Mouse (Mus musculus): ENCODE results near the gene Mxd1. TPM values are rescaled to one million over a fixed set of nuclear protein-coding genes. Genes with fewer than 3 reads are reported as not detected.
A peak's percentile ranks its signal among the peaks of the same experiment; 100 is the strongest.

The Mxd1 gene
- polyA plus RNA-seq, 1 experiment from 2014 or later, result 22.0 TPM

DNA sequence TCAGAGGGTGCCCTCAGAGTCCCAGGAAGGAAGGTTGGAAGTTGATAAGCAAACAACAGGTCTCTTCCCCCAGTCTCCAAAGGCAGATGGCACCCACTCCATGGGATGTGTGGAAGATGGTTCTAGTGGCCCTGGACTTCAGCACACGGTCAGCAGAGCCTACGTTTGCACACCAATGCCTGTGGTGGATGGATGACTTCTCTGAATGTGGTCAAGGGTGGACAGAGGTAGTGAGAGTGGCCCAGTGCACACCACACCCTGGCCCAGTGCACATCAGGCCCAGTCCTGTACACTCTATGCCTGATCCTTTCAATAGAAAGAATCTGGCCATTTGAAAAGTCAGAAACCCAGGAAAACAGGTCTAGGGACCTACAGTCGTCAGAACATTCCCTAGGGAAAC is 10.5 kb downstream of the Mxd1 start:
- H3K27ac ChIP-seq (ENCODE audit: low read depth), result no peak overlapping the region
- no peak overlapping the region for H3K9ac ChIP-seq (replicated peaks)
- no peaks in the 10 kb centered on the region for H3K9me3 ChIP-seq (ENCODE audit: low read length)
- no peak overlapping the region for H3K4me2 ChIP-seq (ENCODE audit: low read depth, low read length)
- DNase-seq (no peak), ATAC-seq (no peak)
- WGBS (ENCODE audit: insufficient replicate concordance), result 89% methylated on average over 3 of the region's 3 CpGs
- peaks cover 77% of the 10 kb centered on the region for H3K36me3 ChIP-seq (replicated peaks; ENCODE audit: insufficient read depth, low read length)
- no peak overlapping the region for H3K4me3 ChIP-seq (ENCODE audit: low read depth, low read length)
- peaks cover 21% of the 10 kb centered on the region for H3K4me1 ChIP-seq (ENCODE audit: insufficient read depth)
- no peaks in the 10 kb centered on the region for H3K27me3 ChIP-seq (ENCODE audit: insufficient read depth, low read length)
- TF ChIP-seq EP300 (IDR thresholded peaks at IDR 0.05; ENCODE audit: low read depth) (no peak), CTCF (IDR thresholded peaks at IDR 0.05; ENCODE audit: low read depth) (no peak)

DNA sequence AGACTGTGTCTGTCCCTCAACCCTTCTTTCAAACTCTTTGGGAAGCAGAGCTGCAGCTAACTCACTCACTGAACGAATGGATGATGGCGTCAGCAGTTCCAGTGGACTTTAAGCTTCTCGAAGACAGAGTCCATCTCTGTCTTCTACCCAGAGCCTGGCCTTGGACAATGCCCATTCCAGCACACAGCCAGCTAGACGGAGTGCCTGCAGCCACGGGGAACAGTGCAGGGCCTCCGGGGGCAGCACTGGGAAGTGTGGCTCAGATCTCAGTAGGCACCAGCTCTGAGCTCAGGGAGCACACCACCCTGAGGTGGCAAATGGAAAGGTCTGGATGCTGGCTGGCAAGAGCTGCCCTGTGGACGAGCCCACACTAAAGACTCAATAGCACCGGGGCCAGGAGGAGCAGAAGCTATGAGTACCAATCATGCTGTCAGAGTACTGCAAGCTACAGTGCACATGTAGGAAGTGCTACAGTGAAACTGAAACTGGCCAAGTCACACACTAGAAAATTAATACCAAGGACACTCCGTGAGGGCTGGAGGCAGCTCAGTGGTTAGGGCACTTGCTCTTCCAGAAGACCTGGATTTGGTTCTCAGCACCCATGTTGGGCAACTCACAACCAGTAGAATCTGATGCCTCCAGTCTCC is 14.6 kb downstream of the Mxd1 start:
- peak; percentile 13 for DNase-seq
- WGBS (ENCODE audit: insufficient replicate concordance), result 74% methylated on average over 9 of the region's 9 CpGs
- no peaks in the 10 kb centered on the region for H3K9me3 ChIP-seq (ENCODE audit: low read length)
- H3K27me3 ChIP-seq (ENCODE audit: insufficient read depth, low read length), result no peaks in the 10 kb centered on the region
- H3K4me1 ChIP-seq (ENCODE audit: insufficient read depth), result peaks cover 5% of the 10 kb centered on the region
- ATAC-seq, result peak; percentile 31; the same call in 1 of the 2 replicates
- TF ChIP-seq CTCF (IDR thresholded peaks at IDR 0.05; ENCODE audit: low read depth) (peak; percentile 33; the same call in 1 of the 2 replicates), EP300 (IDR thresholded peaks at IDR 0.05; ENCODE audit: low read depth) (no peak)
- H3K9ac ChIP-seq (replicated peaks), result no peak overlapping the region; the same call in 1 of the 2 replicates
- H3K27ac ChIP-seq (ENCODE audit: low read depth), result no peak overlapping the region
- peaks cover 84% of the 10 kb centered on the region for H3K36me3 ChIP-seq (replicated peaks; ENCODE audit: insufficient read depth, low read length)
- H3K4me2 ChIP-seq (ENCODE audit: low read depth, low read length), result no peak overlapping the region
- H3K4me3 ChIP-seq (ENCODE audit: low read depth, low read length), result no peak overlapping the region

GRCm38 (mm10) chr6:86653026-86653425 is 15.9 kb downstream of the Mxd1 start:
- Histone ChIP-seq H3K4me2 (ENCODE audit: low read depth, low read length) (no peak overlapping the region), H3K4me3 (ENCODE audit: low read depth, low read length) (no peak overlapping the region), H3K9ac (replicated peaks) (no peak overlapping the region), H3K27ac (ENCODE audit: low read depth) (no peak overlapping the region), H3K36me3 (replicated peaks; ENCODE audit: insufficient read depth, low read length) (peaks cover 84% of the 10 kb centered on the region), H3K27me3 (ENCODE audit: insufficient read depth, low read length) (no peaks in the 10 kb centered on the region), H3K9me3 (ENCODE audit: low read length) (no peaks in the 10 kb centered on the region), H3K4me1 (ENCODE audit: insufficient read depth) (peaks cover 3% of the 10 kb centered on the region; the same call in 1 of the 2 replicates)
- 91% methylated on average over 6 of the region's 6 CpGs for WGBS (ENCODE audit: insufficient replicate concordance)
- DNase-seq (no peak), ATAC-seq (no peak)
- no peak for TF ChIP-seq CTCF (IDR thresholded peaks at IDR 0.05; ENCODE audit: low read depth)
- no peak for TF ChIP-seq EP300 (IDR thresholded peaks at IDR 0.05; ENCODE audit: low read depth)

DNA sequence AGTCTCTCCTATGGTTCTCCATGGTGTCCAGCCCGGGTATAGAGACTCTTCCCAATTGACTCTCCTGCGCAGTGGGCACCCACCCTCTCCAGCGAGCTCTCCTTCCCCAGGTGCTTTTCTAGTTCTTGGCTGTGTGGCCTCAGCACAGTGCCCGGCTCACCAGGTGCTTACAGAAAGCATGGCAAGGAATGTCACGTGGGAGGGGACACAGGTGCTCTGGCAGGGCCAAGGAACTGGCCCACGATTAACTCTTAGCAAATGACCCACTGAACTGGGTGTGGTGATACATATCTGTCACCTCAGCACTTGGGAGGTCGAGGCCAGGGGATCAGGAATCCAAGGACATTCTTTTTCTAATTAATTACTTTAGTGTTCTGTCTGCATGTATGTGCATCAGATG is 22.8 kb downstream of the Mxd1 start:
- no peaks in the 10 kb centered on the region for H3K9me3 ChIP-seq (ENCODE audit: low read length)
- no peaks in the 10 kb centered on the region for H3K27me3 ChIP-seq (ENCODE audit: insufficient read depth, low read length)
- no peak overlapping the region for H3K4me2 ChIP-seq (ENCODE audit: low read depth, low read length)
- DNase-seq (no peak), ATAC-seq (no peak)
- H3K4me1 ChIP-seq (ENCODE audit: insufficient read depth), result peaks cover 8% of the 10 kb centered on the region
- no peak overlapping the region for H3K4me3 ChIP-seq (ENCODE audit: low read depth, low read length)
- no peak for TF ChIP-seq EP300 (IDR thresholded peaks at IDR 0.05; ENCODE audit: low read depth)
- TF ChIP-seq CTCF (IDR thresholded peaks at IDR 0.05; ENCODE audit: low read depth), result no peak
- WGBS (ENCODE audit: insufficient replicate concordance), result 77% methylated on average over 7 of the region's 7 CpGs
- H3K36me3 ChIP-seq (replicated peaks; ENCODE audit: insufficient read depth, low read length), result peaks cover 37% of the 10 kb centered on the region
- no peak overlapping the region for H3K9ac ChIP-seq (replicated peaks)
- H3K27ac ChIP-seq (ENCODE audit: low read depth), result no peak overlapping the region

- Histone ChIP-seq H3K27me3 (ENCODE audit: insufficient read depth, low read length) (no peaks in the 10 kb centered on the region), H3K36me3 (replicated peaks; ENCODE audit: insufficient read depth, low read length) (peaks cover 31% of the 10 kb centered on the region), H3K27ac (ENCODE audit: low read depth) (no peak overlapping the region), H3K4me1 (ENCODE audit: insufficient read depth) (peaks cover 14% of the 10 kb centered on the region), H3K9ac (replicated peaks) (no peak overlapping the region), H3K9me3 (ENCODE audit: low read length) (no peaks in the 10 kb centered on the region), H3K4me2 (ENCODE audit: low read depth, low read length) (no peak overlapping the region), H3K4me3 (ENCODE audit: low read depth, low read length) (no peak overlapping the region)
- WGBS (ENCODE audit: insufficient replicate concordance), result 68% methylated on average over 4 of the region's 4 CpGs
- TF ChIP-seq EP300 (IDR thresholded peaks at IDR 0.05; ENCODE audit: low read depth), result no peak
- TF ChIP-seq CTCF (IDR thresholded peaks at IDR 0.05; ENCODE audit: low read depth), result no peak
- ATAC-seq (no peak), DNase-seq (no peak)
These were observed 23.4 kb downstream of the Mxd1 start for GRCm38 (mm10) chr6:86645551-86645950.

- Histone ChIP-seq H3K4me3 (ENCODE audit: low read depth, low read length) (no peak overlapping the region), H3K9ac (replicated peaks) (no peak overlapping the region), H3K4me2 (ENCODE audit: low read depth, low read length) (no peak overlapping the region), H3K9me3 (ENCODE audit: low read length) (no peaks in the 10 kb centered on the region), H3K27me3 (ENCODE audit: insufficient read depth, low read length) (no peaks in the 10 kb centered on the region), H3K4me1 (ENCODE audit: insufficient read depth) (peaks cover 18% of the 10 kb centered on the region), H3K27ac (ENCODE audit: low read depth) (no peak overlapping the region), H3K36me3 (replicated peaks; ENCODE audit: insufficient read depth, low read length) (peaks cover 24% of the 10 kb centered on the region)
- DNase-seq (no peak), ATAC-seq (no peak)
- TF ChIP-seq CTCF (IDR thresholded peaks at IDR 0.05; ENCODE audit: low read depth) (no peak), EP300 (IDR thresholded peaks at IDR 0.05; ENCODE audit: low read depth) (no peak)
- WGBS (ENCODE audit: insufficient replicate concordance), result 76% methylated on average over 3 of the region's 3 CpGs
These were observed 24.1 kb downstream of the Mxd1 start for GRCm38 (mm10) chr6:86644775-86645400.
